Mouse (Mus musculus) embryonic facial prominence, embryonic 15.5 days (tissue): ENCODE data around the gene Dnm1. TPM values are rescaled to one million over a fixed set of nuclear protein-coding genes. Genes with fewer than 3 reads are reported as not detected.
A peak's percentile ranks its signal among the peaks of the same experiment; 100 is the strongest.
"Not testable (repeated sequence)": the region's sequence is repeated elsewhere in the genome, so short reads cannot be mapped to it uniquely, and the experiment has no call there.

Experiments
- ATAC-seq: fragments of 200-750 bp; cut with Nextera tagmentation; 2 replicates; pipeline ENCODE4 v1.8.0; 2017; ENCODE audit warnings: low read depth, moderate TSS enrichment; ENCODE audit not compliant: insufficient number of reproducible peaks, low FRiP score, low TSS enrichment
- H3K27ac ChIP-seq: fragments of 300-500 bp; sonication (generic); replicated peaks from 2 replicates; pipeline ENCODE4 v1.5.1; 2015; ENCODE audit warnings: mild to moderate bottlenecking, inconsistent platforms
- H3K27me3 ChIP-seq: fragments of 300-500 bp; sonication (generic); 2 replicates; pipeline ENCODE4 v1.6.1; 2015; ENCODE audit warnings: inconsistent platforms
- H3K36me3 ChIP-seq: fragments of 300-500 bp; sonication (generic); 2 replicates; pipeline ENCODE4 v1.6.1; 2015; ENCODE audit warnings: mild to moderate bottlenecking, inconsistent platforms
- H3K4me1 ChIP-seq: fragments of 300-500 bp; sonication (generic); 2 replicates; pipeline ENCODE4 v1.6.1; 2015; ENCODE audit warnings: inconsistent platforms
- H3K4me2 ChIP-seq: fragments of 300-500 bp; sonication (generic); replicated peaks from 2 replicates; pipeline ENCODE4 v1.6.1; 2015; ENCODE audit warnings: mild to moderate bottlenecking, inconsistent platforms
- H3K4me3 ChIP-seq: fragments of 300-500 bp; sonication (generic); replicated peaks from 2 replicates; pipeline ENCODE4 v1.5.1; 2015; ENCODE audit warnings: mild to moderate bottlenecking, inconsistent platforms
- H3K9ac ChIP-seq: fragments of 300-500 bp; sonication (generic); 2 replicates; pipeline ENCODE4 v1.6.1; 2015; ENCODE audit warnings: inconsistent platforms
- H3K9me3 ChIP-seq: fragments of 300-500 bp; sonication (generic); replicated peaks from 2 replicates; pipeline ENCODE4 v1.6.1; 2016; ENCODE audit warnings: inconsistent platforms
- WGBS: fragments of 180-500 bp; shearing (Covaris S2); methylation state at CpG from one replicate; pipeline ENCODE4 v1.1.7; 2015; 5-methylcytosine and 5-hydroxymethylcytosine counted together
- polyA plus RNA-seq: library from polyadenylated mRNA; unstranded; fragments of >200 nt; fragmentation: Nextera tagmentation; extraction: Ambion mirVana; gene quantifications from 2 replicates; pipeline ENCODE4 v1.2.1, GENCODE M21; 2015

Gene Dnm1
- polyA plus RNA-seq, 1 experiment from 2014 or later: 30.7 TPM

DNA sequence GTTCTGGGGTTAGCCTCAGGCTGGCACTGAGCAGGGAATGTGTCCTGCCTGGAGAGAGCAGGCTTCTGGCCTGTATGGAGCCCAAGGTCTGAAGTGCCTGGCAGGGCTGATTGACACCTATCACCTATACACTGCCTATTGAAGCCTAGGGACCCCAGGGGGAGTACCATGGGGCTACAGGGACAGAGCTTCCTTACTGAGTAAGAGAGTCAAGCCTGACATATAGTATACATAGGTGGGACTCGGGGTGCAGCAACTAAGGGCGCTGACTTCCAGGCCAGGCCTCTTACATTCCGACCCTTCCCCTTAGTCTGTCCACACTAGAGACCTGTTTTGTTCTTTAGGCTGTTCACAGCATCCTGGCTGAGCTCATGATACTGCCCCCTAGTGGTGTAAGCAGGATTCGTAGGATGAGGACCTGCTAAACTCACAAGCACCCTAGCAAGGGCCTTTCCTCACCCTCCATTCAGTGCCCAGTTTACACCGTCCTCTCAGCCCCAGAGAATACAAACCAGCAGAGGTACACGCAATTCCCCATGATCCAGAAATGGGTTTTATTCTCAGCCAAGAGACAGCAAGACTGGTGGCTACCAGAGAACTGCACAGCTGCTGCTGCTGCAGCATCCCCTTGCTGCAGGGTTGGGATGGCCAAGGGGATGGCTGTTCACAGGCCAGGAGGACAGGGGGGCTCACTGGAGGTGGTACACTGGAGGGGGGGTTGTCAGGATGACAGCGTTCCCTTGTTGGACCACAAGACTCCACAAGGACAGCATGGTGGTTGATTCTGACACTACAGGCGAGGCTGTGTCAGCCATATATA lies 45.0 kb downstream of the Dnm1 start:
- no peak overlapping the region for H3K9ac ChIP-seq

DNA sequence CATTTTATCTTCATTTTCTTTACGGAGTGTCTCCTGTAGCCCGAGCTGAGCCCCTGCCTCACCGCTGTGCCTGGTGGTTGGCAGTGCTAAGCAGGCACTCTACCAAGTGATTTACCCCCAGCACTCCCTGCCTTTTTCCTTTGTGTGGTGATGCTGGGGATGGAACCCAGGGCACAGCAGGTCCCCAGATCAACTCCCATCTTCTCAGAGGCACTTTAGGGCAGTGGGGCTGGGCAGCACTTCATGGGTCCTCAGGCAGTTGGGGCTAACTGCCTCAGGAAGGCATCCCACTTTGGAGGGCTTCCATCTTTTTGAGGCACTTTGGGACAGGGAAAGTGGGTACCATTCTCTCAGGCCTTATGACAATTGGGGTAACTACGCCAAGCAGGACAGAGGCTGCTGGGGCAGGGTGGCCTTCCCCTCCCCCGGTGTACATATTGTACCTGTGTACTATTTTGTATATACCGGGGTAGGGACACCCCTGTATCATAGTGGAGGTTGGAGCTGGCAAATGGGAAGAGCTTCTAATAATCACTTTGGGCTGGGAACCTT lies 45.8 kb downstream of the Dnm1 start:
- 83% methylated on average over 6 of the region's 6 CpGs for WGBS
- ATAC-seq: no peak

More for the DNA sequence above, 45.0 kb downstream of the Dnm1 start:
- Histone ChIP-seq H3K36me3 (peaks cover 71% of the 10 kb centered on the region), H3K27ac (no peak overlapping the region), H3K4me3 (no peak overlapping the region), H3K4me1 (peaks cover 46% of the 10 kb centered on the region), H3K9me3 (no peaks in the 10 kb centered on the region), H3K4me2 (no peak overlapping the region), H3K27me3 (no peaks in the 10 kb centered on the region)
- 48% methylated on average over 8 of the region's 8 CpGs for WGBS
- ATAC-seq: no peak

DNA sequence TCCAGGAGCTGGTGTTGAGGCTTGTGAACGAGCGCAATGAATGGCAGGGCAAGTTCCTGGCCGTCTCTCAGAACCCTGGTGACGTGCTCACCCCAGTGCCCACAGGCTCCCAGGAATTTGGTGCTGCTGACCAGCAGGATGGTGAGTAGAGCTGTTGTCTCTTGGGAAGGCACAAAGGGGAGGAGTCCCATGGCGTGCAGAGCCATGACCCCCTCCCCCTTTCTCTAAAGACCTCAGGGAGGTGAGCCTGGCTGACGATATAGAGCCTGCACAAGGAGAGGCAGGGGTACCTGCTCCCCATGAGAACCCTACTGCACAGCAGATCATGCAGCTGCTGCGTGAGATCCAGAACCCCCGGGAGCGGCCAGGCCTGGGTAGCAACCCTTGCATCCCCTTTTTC lies 47.0 kb downstream of the Dnm1 start:
- no peaks in the 10 kb centered on the region for H3K27me3 ChIP-seq
- ATAC-seq: no peak
- no peaks in the 10 kb centered on the region for H3K9me3 ChIP-seq
- H3K36me3 ChIP-seq: peaks cover 90% of the 10 kb centered on the region
- no peak overlapping the region for H3K27ac ChIP-seq
- 80% methylated on average over 9 of the region's 9 CpGs for WGBS
- peaks cover 30% of the 10 kb centered on the region for H3K4me1 ChIP-seq
- H3K4me2 ChIP-seq: no peak overlapping the region
- H3K9ac ChIP-seq: no peak overlapping the region
- H3K4me3 ChIP-seq: no peak overlapping the region

More for the DNA sequence above, 45.8 kb downstream of the Dnm1 start:
- H3K4me2 ChIP-seq: no peak overlapping the region
- peaks cover 79% of the 10 kb centered on the region for H3K36me3 ChIP-seq
- H3K4me3 ChIP-seq: no peak overlapping the region
- no peak overlapping the region for H3K9ac ChIP-seq
- H3K27ac ChIP-seq: no peak overlapping the region
- no peaks in the 10 kb centered on the region for H3K9me3 ChIP-seq
- peaks cover 40% of the 10 kb centered on the region for H3K4me1 ChIP-seq
- no peaks in the 10 kb centered on the region for H3K27me3 ChIP-seq

DNA sequence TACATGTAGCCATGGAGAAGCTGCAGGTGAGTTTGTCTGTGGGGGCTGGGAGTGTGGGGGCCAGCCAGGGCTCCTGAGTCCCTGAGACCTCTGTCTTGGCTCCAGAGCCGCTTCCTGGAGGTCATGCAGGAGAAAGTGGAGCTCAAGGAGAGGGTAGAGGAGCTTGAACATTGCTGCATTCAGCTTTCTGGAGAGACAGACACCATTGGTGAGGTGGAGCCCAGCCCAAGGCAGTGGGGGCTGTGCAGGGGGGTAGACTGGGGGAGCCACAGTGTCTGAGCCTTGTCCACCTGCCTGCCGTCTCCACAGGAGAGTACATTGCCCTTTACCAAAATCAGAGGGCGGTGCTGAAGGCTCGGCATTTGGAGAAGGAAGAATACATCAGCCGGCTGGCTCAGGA lies 47.5 kb downstream of the Dnm1 start:
- Histone ChIP-seq H3K4me2 (no peak overlapping the region), H3K4me1 (peaks cover 25% of the 10 kb centered on the region), H3K27me3 (no peaks in the 10 kb centered on the region), H3K9ac (no peak overlapping the region), H3K36me3 (peaks cover 96% of the 10 kb centered on the region), H3K9me3 (no peaks in the 10 kb centered on the region), H3K4me3 (no peak overlapping the region), H3K27ac (no peak overlapping the region)
- WGBS: 88% methylated on average over 5 of the region's 5 CpGs
- ATAC-seq: no peak

DNA sequence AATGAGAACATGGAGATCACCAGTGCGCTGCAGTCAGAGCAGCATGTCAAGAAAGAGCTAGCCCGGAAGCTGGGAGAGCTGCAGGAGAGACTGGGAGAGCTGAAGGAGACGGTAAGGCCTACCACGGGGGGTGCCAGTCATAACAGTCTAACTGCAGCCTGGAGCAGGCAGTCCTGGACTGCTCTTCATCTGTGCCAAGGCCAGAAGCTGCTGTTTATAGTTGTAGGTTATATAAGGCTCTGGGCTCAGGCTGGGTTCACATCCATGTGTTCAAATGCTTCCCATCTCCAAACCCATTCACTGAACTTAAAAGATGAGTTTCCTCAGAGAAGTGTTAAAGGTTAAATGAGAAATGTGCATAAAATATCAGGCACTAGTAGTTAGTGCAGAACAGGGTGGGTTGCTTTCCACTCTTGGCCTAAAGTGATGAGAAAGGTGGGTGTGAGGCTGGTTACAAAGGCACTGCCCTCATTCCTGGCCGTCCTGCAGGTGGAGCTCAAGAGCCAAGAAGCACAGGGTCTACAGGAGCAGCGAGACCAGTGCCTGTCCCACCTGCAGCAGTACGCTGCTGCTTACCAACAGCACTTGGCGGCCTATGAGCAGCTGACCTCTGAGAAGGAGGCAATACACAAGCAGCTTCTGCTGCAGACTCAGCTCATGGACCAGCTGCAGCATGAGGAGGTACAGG lies 48.8 kb downstream of the Dnm1 start:
- 56% methylated on average over 8 of the region's 8 CpGs for WGBS
- ATAC-seq: 0 out of 2 replicates have a peak, but pooled peaks have one; percentile 17
- Histone ChIP-seq H3K9me3 (no peaks in the 10 kb centered on the region), H3K27me3 (no peaks in the 10 kb centered on the region), H3K4me2 (no peak overlapping the region), H3K4me3 (no peak overlapping the region), H3K36me3 (peaks cover 99% of the 10 kb centered on the region), H3K27ac (no peak overlapping the region), H3K4me1 (peaks cover 11% of the 10 kb centered on the region; the same call in 1 of the 2 replicates), H3K9ac (no peak overlapping the region)

DNA sequence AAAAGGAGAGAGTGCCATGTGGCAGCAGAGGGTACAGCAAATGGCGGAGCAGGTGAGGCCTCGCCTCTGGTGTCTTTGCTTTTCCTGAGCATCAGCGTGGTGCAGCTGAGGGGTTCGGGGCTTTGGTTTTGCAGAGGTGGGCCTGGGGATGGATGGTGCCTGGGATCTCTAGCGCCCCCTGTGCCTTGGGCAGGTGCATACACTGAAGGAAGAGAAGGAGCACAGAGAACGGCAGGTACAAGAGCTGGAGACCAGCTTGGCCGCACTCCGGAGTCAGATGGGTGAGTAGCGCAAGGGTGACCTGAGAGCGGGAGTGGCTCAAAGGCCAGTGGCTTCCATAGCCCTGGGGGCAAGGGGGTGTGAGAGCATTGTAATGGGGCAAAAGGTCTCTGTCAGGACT lies 50.2 kb downstream of the Dnm1 start:
- no peak overlapping the region for H3K27ac ChIP-seq
- H3K4me3 ChIP-seq: no peak overlapping the region
- WGBS: 91% methylated on average over 10 of the region's 10 CpGs
- H3K4me1 ChIP-seq: peaks cover 4% of the 10 kb centered on the region; the same call in 1 of the 2 replicates
- no peaks in the 10 kb centered on the region for H3K27me3 ChIP-seq
- H3K36me3 ChIP-seq: peaks cover 99% of the 10 kb centered on the region
- no peaks in the 10 kb centered on the region for H3K9me3 ChIP-seq
- no peak overlapping the region for H3K4me2 ChIP-seq
- ATAC-seq: no peak
- no peak overlapping the region for H3K9ac ChIP-seq

DNA sequence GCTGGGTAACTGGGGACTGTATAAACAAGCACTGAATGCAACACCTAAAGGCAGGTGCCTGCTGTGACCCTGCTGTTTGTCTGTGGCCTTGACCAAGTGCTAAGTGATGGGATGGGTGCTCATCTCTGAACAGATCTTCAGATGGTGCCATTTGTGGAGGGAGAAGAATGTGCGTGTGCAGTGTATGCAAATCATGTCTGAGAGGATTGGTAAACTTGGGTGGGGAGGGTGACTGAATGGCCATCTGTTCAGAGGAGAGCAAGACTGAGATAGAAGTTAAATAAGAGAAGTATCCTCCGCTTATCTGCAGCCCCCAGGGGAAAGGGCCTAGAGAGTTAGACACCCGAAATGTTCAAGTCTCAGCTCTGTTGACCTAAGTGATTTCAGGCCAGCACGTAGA lies 53.7 kb downstream of the Dnm1 start:
- 81% methylated on average over 4 of the region's 4 CpGs for WGBS
- Histone ChIP-seq H3K9me3 (no peaks in the 10 kb centered on the region), H3K9ac (no peak overlapping the region), H3K4me3 (no peak overlapping the region), H3K36me3 (peaks cover 88% of the 10 kb centered on the region), H3K4me2 (no peak overlapping the region), H3K4me1 (0 out of 2 replicates have a peak, but pooled peaks cover under 1% of the 10 kb centered on the region), H3K27me3 (no peaks in the 10 kb centered on the region), H3K27ac (no peak overlapping the region)
- ATAC-seq: no peak

DNA sequence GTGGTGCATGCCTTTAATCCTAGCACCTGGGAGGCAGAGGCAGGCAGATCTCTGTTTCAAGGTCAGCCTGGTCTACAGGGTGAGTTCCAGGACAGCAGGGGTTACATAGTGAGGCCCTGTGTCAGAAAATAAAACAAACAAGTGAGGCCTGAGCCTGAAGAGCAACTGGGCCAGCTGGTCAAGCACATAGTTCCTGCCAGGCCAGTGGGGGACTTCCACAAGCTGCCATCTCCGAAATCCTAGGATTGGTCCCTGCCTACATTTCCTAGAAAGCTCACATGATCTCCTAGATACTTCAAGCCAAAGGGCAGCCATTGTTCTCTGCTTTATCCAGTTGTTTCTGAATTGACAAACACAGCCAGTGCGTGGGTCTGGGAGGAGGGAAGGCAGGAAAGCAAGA lies 57.3 kb downstream of the Dnm1 start:
- Histone ChIP-seq H3K27ac (peak overlapping the region; percentile 48; the same call in 1 of the 2 replicates), H3K36me3 (peaks cover 72% of the 10 kb centered on the region)
- H3K27me3 ChIP-seq, H3K9ac ChIP-seq, ATAC-seq, H3K4me2 ChIP-seq, H3K4me3 ChIP-seq, H3K9me3 ChIP-seq, H3K4me1 ChIP-seq: not testable (repeated sequence)
- 95% methylated on average over 2 of the region's 2 CpGs for WGBS

DNA sequence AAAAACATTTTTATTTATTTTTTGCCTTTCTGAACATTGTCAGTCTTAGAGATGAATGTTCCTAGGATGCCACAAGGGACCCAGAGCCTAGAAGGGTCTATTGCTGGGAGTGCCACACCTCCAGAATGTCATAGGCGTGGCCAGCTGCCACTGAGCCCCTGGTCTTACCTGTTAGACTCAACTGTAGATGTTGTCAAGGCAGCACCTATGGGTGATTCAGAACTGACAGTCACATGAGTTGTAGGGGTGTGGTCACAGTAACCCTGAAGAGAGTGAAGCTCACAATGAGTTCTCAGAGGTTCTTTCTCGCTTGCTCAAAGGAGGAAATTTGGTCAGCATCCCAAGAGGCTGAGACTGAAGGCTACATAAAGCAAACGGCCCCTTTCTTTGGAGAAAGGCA lies 57.9 kb downstream of the Dnm1 start:
- Histone ChIP-seq H3K9ac (no peak overlapping the region), H3K36me3 (peaks cover 68% of the 10 kb centered on the region), H3K4me2 (no peak overlapping the region), H3K27ac (0 out of 2 replicates have a peak overlapping the region, but pooled peaks have one; percentile 48), H3K4me3 (no peak overlapping the region), H3K4me1 (peaks cover 11% of the 10 kb centered on the region), H3K27me3 (no peaks in the 10 kb centered on the region), H3K9me3 (no peaks in the 10 kb centered on the region)
- WGBS: 70% methylated on average over 3 of the region's 3 CpGs
- no peak for ATAC-seq

DNA sequence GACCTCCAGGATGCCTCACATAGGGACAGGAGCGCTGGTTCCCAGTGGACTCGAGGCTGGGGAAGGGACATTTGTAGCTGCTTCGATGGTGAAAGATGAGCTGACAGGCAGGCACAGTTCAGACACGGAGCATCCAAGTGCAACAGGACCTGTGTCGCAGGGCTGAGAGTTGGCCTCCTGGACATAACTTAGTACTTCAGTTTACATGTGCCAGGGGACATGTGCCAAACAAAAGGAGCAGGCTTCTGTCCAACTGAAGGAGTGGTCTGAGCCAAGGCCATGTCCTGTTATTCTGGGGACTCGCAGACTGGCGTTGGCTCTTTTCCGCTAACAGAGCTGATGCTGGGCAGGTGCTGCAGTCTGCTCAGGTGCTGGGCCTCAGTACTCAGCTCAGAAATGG lies 58.8 kb downstream of the Dnm1 start:
- Histone ChIP-seq H3K4me2 (no peak overlapping the region), H3K27ac (no peak overlapping the region), H3K27me3 (no peaks in the 10 kb centered on the region), H3K4me3 (no peak overlapping the region), H3K36me3 (peaks cover 58% of the 10 kb centered on the region), H3K4me1 (peaks cover 16% of the 10 kb centered on the region), H3K9me3 (no peaks in the 10 kb centered on the region), H3K9ac (no peak overlapping the region)
- 82% methylated on average over 8 of the region's 8 CpGs for WGBS
- no peak for ATAC-seq

DNA sequence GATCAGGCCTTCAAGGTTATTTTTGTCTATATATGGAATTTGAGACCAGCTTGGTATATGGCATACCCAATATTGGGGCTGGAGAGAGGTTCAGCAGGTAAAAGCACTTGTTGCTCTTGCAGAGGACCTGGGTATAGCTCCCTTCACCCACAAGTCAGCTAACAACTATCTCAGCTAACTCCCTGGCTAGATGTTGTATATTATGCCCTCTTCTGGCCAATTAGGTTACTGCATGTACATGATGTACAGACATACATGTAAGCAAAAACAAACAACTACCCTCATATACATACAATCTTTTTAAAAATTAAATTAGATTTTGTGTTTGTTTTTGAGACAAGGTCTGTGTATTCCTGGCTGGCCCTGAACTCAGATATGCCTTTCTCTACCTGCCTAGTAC lies 63.6 kb downstream of the Dnm1 start:
- ATAC-seq: no peak

More for the DNA sequence above, 63.6 kb downstream of the Dnm1 start:
- H3K9me3 ChIP-seq: no peaks in the 10 kb centered on the region
- peaks cover 31% of the 10 kb centered on the region for H3K4me1 ChIP-seq
- peak overlapping the region; percentile 80 for H3K4me2 ChIP-seq
- no peak overlapping the region for H3K9ac ChIP-seq
- H3K4me3 ChIP-seq: peak overlapping the region; percentile 82
- no peaks in the 10 kb centered on the region for H3K27me3 ChIP-seq
- peaks cover 34% of the 10 kb centered on the region for H3K36me3 ChIP-seq
- H3K27ac ChIP-seq: no peak overlapping the region
